Mouse (Mus musculus) spleen, adult 2 months (tissue): ENCODE data around the gene Ndufs2. TPM values are rescaled to one million over a fixed set of nuclear protein-coding genes. Genes with fewer than 3 reads are reported as not detected.

Experiments used
- DNase-seq, 2 experiments: peaks; one replicate each; pipeline versions ENCODE4 v3.0.0 to v3.0.0-alpha.2; 2012 to 2021; ENCODE audit warnings: low spot score in 2 of 2, low read depth in 1 of 2
- H3K27ac ChIP-seq: fragments of 200-500 bp; 2 replicates; pipeline ENCODE4 v1.5.1; 2012; ENCODE audit warnings: low read length, inconsistent platforms; ENCODE audit not compliant: insufficient read depth
- H3K27me3 ChIP-seq: fragments of 200-500 bp; 2 replicates; pipeline ENCODE4 v1.6.1; 2012; ENCODE audit warnings: mild to moderate bottlenecking, moderate library complexity, low read length, inconsistent platforms; ENCODE audit not compliant: control insufficient read depth, insufficient read depth
- H3K36me3 ChIP-seq: fragments of 200-500 bp; 2 replicates; pipeline ENCODE4 v1.6.1; 2012; ENCODE audit warnings: mild to moderate bottlenecking, low read length, inconsistent platforms; ENCODE audit not compliant: control insufficient read depth, insufficient read depth
- H3K4me1 ChIP-seq: fragments of 200-500 bp; 2 replicates; pipeline ENCODE4 v1.6.1; 2011; ENCODE audit warnings: inconsistent platforms; ENCODE audit not compliant: control insufficient read depth, insufficient read depth, insufficient read length
- H3K4me3 ChIP-seq: fragments of 200-500 bp; 2 replicates; pipeline ENCODE4 v1.5.1; 2011; ENCODE audit warnings: mild to moderate bottlenecking, inconsistent platforms; ENCODE audit not compliant: insufficient read depth, insufficient read length; ENCODE audit errors: extremely low read depth
- CTCF ChIP-seq: fragments of 200-500 bp; IDR thresholded peaks from 2 replicates; pipeline ENCODE4 v1.5.1; 2011; ENCODE audit warnings: mild to moderate bottlenecking, inconsistent platforms; ENCODE audit not compliant: insufficient read depth, insufficient read length, insufficient replicate concordance; ENCODE audit errors: extremely low read depth
- POLR2A ChIP-seq: fragments of 200-500 bp; IDR thresholded peaks from 2 replicates; pipeline ENCODE4 v1.6.1; 2011; ENCODE audit warnings: low read depth, low read length, inconsistent platforms
- WGBS: fragments of 180-500 bp; shearing (Covaris S2); methylation state at CpG from one replicate; pipeline ENCODE4 v1.1.7; 2018; 5-methylcytosine and 5-hydroxymethylcytosine counted together
- polyA plus RNA-seq: library from polyadenylated mRNA; depleted of rRNA; stranded (reverse); fragments of >200 nt; gene quantifications from 2 replicates; pipeline ENCODE4 v1.2.3, GENCODE M21; 2012

The Ndufs2 gene
- polyA plus RNA-seq, 1 experiment = 59.6 TPM

DNA sequence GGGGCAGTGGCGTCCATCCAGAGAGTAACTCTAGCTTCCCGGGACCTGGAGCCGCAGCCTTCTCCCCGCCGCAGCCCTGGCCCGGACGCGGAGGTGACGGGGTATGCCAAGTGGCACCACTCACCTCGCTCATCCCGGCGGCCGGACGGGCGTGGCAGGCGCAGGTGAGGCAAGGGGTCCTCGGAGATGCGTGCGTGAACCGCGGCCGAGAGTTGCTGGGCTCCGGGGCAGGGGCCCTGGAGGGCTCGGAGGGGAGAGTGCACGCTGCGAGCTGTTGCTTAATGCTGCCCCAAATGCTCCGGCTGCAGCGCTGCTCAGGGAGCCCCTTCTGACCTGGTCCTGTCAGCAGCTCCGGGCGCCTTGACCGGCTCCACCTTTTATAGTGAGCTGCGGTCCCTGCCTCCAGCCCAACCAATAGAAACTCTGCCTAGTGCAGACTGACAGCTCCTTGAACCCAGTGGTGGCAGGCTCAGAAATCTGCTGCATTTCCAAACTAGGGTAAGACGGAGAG is 55.2 kb downstream of the Ndufs2 start, which contains the start of gene Pcp4l1:
Pcp4l1 (minus strand) TSS at position 382 of the 511 bp plus-strand sequence.
- 2% methylated on average over 33 of the region's 33 CpGs for WGBS
- no peak for TF ChIP-seq CTCF
- no peak for TF ChIP-seq POLR2A
- Histone ChIP-seq H3K4me1 (peaks cover 6% of the 10 kb centered on the region; the same call in 1 of the 2 replicates), H3K27ac (no peak within 1 kb of the TSS), H3K36me3 (no peaks in the 10 kb centered on the region), H3K4me3 (peak within 1 kb of the TSS; percentile 38; the same call in 1 of the 2 replicates), H3K27me3 (peaks cover 6% of the 10 kb centered on the region; the same call in 1 of the 2 replicates)
- no peak for DNase-seq

DNA sequence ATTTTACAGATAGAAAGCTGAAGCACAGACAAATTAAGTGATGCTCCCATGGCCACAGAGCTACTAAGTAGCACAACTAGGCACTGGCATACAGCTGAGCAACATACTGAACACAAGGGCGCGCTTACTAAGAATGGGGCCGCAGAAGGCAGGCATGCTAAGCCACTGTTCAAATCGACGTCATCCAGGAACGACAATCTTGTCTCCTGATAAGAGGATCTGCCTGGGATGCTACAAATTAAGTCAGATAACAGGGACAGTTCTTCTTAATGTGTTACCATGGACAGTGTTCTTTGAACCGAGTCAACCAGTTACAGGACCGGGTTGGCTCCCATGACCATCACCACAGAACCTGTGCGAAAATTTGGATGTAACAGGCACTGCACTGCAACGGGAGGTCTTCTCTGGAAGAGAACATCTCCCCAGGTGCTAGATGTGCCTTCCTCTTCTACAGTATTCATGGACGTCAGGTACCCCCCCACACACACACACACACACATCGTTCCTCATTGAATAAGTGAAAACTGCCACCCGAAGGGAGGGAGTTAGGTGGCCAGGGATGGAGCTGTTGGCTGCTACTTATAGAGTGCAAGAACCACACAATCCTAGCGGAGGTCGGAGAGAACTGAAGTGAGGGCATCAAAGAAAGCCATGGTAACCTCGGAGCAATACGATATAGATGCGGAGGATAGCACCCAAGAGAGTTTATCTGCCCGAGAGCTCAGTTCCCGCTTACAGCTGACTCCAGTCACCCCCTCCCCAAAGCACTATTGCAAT is 56.0 kb downstream of the Ndufs2 start:
- WGBS = 32% methylated on average over 20 of the region's 20 CpGs
- TF ChIP-seq CTCF (no peak), POLR2A (no peak)
- H3K27ac ChIP-seq = no peak overlapping the region
- peaks cover 6% of the 10 kb centered on the region; the same call in 1 of the 2 replicates for H3K27me3 ChIP-seq
- no peak for DNase-seq
- peak overlapping the region; percentile 38; the same call in 1 of the 2 replicates for H3K4me3 ChIP-seq
- H3K36me3 ChIP-seq = no peaks in the 10 kb centered on the region
- peaks cover 6% of the 10 kb centered on the region; the same call in 1 of the 2 replicates for H3K4me1 ChIP-seq

DNA sequence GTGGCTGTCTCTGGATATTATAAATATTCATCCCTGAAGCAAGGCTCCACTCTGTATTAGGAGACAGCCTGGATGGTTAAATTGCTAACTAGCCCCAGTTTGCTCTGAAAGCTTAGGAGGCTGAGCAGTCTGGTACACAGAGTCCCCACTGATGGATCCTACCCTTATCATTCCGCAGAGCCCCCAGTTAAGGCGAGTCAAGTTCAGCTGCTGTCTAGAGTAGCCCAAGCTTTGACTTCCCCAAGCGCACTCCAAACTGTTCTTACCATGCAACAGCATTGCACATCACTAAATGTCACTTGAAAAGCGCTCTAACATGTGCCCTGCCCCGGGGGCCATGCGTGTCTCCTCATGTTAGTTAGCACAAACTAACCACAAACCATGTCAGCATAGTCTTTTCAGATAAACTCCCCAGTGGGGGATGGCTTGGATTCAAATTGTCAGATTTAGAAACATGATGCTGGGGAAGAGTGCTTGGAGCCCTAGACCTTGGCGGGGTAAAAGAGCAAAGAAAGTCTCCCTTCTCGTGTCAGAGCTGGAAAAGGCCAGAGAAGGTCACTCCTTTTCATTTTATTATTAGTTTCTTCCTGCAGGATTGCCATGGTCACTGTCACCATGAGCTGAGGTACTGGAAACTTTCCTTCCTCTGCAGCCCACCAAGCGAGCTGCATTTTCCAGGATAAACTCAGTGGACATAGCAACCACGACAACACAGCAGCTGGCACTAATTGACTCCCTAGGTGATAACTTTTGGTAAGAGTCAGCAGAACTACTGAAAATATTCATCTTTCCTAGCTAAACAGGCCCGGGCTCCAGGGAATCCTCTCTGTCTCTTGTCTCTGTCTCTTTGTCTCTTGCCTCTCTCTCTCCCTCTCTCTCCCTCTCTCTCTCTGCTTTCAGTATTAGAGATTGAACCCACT is 57.0 kb downstream of the Ndufs2 start:
- no peak for TF ChIP-seq POLR2A
- TF ChIP-seq CTCF = no peak
- Histone ChIP-seq H3K4me3 (no peak overlapping the region), H3K27ac (no peak overlapping the region), H3K27me3 (peaks cover 6% of the 10 kb centered on the region; the same call in 1 of the 2 replicates), H3K4me1 (peaks cover 6% of the 10 kb centered on the region; the same call in 1 of the 2 replicates), H3K36me3 (no peaks in the 10 kb centered on the region)
- DNase-seq = no peak
- WGBS = 57% methylated on average over 11 of the region's 11 CpGs

DNA sequence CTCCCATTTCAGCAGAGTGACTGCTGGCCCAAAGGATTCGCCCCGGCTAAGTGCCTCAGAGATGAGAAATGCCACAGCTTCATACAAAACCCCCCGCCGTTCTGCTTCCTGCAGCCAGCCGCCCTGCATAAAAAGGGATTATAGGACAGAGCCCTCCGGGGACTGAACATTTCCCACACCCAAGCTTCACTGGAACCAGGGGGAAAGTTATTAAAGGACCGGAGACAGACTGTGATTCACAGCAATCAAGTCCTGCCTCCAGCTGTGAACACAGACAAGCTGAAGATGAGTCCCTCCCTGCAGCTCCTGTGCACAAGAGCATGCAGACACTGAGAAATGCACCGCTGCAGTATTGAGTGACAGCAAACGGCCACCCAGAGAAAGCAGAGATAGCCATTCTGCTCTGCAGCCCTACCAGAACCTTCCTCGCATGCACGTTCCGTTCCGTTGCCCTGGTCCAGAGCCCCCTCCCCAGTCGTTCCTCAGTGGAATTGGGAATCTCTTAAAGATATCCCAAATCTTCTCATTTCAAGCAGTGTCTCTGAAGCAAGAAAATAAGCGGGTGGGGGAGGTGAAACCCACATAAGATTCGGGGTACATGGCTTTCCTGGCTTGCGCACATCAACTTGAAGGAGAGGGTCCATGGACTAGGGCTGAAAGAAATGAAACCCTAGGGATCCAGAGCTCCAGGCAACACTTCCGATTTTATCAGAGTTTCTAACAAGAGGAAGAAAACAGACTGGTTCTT is 57.9 kb downstream of the Ndufs2 start:
- TF ChIP-seq POLR2A (no peak), CTCF (no peak)
- no peak for DNase-seq
- Histone ChIP-seq H3K36me3 (no peaks in the 10 kb centered on the region), H3K4me3 (no peak overlapping the region), H3K4me1 (peaks cover 6% of the 10 kb centered on the region; the same call in 1 of the 2 replicates), H3K27ac (no peak overlapping the region), H3K27me3 (peaks cover 6% of the 10 kb centered on the region; the same call in 1 of the 2 replicates)
- 50% methylated on average over 18 of the region's 18 CpGs for WGBS

DNA sequence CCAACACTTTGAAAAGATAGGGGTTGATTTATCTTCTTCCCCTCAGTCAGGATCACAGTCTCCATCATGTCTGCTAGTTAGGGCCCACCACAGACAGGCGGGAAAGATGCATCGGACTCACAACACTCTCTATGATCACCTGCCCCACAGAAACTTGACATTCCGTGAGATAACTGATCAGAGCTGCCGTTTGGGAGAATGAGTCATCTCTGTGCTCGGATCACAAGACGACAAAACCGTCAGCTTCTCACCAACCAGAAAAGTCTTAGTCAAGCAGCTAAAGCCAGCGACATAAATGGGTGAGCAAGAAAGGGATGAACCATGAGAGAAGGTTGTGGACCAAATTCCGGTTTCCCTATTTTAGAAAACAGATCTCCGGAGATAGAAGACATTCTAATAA is 58.9 kb downstream of the Ndufs2 start:
- Histone ChIP-seq H3K27me3 (peaks cover 6% of the 10 kb centered on the region; the same call in 1 of the 2 replicates), H3K4me1 (peaks cover 6% of the 10 kb centered on the region; the same call in 1 of the 2 replicates), H3K36me3 (no peaks in the 10 kb centered on the region), H3K27ac (no peak overlapping the region), H3K4me3 (no peak overlapping the region)
- no peak for DNase-seq
- no peak for TF ChIP-seq POLR2A
- TF ChIP-seq CTCF = no peak
- 81% methylated on average over 10 of the region's 10 CpGs for WGBS

DNA sequence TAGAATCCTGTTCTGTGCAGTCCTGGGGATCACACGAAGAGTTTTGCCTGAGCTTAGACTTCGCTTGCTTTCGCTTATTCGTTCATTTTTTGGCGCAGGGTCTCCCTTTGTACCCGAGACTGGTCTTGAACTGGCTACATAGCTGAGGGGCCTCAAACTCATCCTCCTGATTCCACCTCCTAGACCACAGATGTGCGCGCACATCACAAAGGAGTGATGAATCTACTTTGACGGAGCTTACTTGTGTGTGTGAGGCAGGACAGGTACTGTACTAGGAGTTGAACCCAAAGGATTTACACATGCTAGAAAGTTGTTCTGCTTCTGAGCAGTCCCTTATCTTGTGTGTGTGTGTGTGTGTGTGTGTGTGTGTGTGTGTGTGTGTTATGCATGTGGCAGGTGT is 60.4 kb downstream of the Ndufs2 start:
- no peak overlapping the region for H3K4me3 ChIP-seq
- peaks cover 5% of the 10 kb centered on the region; the same call in 1 of the 2 replicates for H3K4me1 ChIP-seq
- H3K36me3 ChIP-seq = no peaks in the 10 kb centered on the region
- peaks cover 5% of the 10 kb centered on the region; the same call in 1 of the 2 replicates for H3K27me3 ChIP-seq
- DNase-seq = no peak
- H3K27ac ChIP-seq = no peak overlapping the region
- TF ChIP-seq CTCF (no peak), POLR2A (no peak)
- WGBS = 93% methylated on average over 9 of the region's 9 CpGs
